Mouse (Mus musculus) urinary bladder, postnatal 25 days (tissue): Measurements from ENCODE around the gene Spats2l.

Source experiments
- DNase-seq: peaks from one replicate; pipeline ENCODE4 v3.0.0; 2022; ENCODE audit warnings: low spot score

Spats2l gene

DNA sequence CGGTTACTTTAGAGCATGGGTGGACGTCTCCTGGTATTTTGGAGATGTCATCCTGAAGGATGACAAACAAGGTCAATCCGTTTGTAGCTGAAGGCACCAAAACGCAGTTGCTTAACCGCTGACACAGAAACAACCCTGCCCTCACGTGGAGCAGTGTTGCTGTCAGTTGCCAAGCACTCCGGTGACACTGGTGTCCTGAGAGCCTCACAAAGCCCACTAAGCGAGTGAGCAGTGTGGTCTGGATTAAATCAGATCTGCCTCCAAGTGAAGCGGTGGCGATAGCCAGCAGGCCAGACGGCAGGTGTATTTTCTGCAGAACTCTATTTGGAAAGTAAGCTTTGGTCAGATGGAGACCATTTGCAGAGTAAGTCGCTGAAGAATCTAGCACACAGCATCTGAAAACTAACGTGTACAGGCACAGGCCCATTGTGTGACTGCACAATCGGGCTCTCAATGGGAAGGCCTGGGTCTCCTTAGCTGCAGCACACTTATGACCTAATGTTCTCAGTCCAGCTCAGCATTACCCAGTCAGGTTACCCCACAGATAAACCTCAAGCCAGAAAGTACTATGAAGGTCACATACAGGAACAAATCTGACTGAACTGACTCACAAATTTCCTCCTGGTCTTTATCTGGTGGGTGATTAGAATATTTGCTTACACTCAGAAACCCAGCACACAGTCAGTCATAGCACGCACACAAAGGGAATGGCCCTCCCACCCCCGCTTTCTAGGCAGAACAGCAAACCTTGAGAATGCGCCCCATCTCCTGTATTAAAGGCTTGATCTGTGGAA lies 51.2 kb downstream of the Spats2l start:
- no peak for DNase-seq

DNA sequence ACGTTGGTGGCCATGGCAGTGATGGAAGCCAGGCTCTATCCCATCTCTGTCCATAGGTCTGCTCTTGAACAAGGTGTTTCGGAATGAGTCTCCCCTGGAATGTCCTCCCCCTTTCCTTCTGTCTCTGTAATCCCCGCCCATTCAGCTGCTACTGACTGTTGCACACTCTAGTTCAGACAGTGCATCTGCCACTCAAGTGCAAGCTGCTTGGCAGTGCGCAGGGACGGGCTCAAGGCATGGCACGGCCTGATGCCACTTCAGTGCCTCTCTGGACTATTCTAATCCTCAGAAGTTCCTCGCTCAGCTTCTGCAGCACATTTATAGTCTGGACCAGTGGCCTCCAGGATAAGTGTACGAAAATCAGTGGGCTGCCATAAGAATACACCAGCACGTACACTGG lies 52.3 kb downstream of the Spats2l start:
- no peak for DNase-seq

DNA sequence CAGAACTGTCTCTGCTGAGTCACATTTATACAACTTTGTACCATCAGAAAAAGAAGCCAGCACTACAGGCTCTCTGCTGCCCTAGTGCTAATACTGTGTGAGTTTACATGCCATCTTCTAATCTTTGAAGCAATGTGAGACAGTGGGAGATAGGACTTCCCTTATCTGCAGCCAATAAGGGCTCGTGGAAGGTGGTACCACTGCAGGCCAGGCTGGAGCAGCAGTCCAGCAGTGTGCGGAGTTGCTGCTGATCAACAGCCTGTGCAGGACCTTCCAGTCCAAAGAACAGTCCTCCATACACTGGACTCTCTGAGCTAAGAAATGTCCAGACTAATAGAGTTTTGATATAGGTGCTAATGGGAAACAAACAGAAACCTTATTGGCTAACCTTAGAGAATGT lies 59.2 kb downstream of the Spats2l start:
- DNase-seq = no peak

DNA sequence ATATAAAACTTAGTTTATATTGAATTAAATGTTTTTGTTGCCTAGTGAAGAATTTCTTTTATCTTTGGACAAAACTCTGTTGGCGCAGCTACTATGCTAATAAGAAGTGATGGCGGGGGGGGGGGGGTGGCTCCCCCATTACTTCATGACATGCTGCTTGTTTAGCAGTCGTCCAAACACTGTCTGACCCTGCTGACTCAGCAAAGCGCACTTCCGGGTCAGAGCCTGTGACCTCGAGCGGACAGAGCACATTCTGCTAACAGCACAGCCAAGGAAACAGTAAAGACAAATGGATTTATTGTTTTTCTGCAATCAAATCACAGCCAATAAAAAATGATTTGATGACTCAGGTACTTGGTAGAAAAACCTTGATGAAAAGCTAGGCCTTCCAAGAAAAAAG lies 61.2 kb downstream of the Spats2l start:
- DNase-seq = no peak

DNA sequence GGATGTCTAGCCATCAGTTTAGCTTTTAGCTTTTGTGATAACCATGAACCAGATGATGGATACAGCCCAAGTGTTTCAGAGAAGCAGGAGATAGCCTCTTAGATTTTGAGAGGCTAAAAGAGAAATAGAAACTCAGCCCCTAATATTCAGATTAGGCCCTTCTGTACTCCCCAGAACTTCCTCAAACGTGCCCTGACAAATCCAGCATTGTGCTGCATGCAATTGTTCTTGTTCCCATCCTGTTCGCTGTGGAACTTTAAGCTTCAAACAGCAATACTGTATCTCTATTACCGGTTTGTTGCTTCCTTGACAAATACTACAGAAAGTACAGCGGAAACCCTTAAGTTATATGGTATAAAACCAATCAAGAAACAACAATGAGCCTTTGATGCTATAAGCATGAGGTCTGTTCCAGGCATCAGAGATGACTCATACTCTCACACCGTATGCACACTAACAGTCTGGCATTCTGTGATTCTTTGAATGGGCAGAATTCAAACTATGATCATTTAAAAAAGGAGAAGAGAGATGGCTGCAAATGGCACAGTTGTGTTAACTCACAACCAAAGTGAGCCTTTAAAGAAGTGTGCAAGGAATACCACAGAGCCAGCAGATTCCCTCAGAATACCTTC lies 62.8 kb downstream of the Spats2l start:
- no peak for DNase-seq

DNA sequence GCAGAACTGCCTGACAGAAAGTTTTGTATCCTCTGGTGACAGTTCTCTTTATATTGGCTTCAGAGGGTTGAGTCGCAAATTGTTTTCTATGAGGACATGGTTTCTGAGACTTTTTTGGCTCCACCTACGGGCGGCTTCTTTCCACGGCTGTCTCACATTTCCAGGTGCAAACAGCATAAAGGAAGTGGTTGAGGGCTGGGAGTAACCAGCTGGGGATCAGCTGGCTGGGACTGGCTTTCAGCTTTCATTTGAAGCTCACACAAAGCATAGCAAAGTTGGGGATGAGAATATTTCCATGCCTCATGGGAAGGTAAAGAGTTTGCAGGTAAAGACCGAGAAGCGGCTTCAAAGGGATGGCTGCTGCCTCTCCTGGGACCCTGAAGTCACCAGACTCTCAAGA lies 65.9 kb downstream of the Spats2l start:
- no peak for DNase-seq

DNA sequence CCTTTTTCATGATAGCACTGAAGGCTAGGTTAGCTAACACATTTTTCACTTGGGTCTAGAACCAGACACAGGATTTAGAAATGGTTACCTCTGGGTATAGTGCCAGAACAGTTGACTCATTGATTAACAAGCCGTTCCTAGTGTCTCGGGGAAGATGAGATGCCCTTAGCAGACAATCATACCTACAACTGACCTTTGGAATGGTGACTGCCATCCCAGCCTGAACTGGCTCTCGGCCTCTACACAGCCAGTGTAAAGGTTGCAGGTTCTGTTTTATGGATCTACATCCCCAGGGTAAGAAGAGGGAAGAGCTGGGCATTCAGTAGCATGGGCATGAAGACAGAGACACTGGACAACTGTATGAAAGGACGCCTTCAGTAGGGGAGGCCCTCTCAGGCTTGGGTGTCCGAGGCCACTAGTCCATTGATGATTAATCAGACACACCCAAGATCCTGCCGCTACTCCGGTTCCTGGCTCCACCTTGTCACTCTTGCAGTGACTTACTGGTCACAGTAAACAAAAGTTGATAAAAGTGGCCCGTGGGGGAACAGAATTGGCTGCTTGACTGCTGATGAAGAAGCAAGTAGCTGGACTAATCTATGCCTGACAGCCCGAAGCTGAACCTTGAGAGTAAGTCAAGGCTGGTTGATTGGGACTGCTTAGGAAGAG lies 71.2 kb downstream of the Spats2l start:
- no peak for DNase-seq

DNA sequence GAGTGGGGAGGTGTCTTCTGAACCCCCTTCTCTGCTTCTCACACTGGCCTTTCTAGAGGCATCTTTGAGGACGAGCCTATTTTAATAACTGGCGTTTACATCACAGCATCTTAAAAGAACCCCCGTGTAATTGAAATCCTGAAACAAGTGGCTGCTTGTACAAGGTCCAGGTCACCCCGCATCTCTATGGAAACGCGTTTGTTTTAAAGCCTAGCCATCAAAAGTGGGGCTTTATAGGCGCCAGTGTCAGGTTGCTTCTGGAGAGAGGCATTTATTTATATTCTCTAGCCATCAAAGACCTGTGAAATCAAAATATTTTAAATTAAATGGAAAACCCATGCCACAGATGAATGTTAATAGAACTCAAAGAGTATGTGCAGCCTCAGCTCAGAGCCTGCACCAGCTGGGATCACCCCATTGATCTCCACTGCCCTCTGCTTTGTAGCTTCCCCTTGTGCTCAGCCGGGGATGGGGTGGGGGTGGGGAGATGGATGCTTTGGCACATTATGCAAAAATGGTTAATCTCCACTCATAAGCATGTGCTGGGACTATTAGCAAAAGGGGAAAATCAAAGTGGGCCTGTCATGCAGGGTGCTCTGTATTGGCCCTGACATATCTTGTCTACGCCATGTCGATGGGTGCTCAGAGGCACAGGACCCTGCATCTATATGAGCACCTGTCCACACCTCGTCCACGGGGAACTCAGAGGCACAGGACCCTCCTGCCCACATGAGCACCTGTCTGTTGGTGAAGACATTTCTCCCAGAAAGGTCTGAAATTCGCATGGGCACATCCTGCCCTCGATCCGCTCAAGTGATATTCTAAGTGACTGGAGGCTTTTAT lies 73.1 kb downstream of the Spats2l start:
- DNase-seq = no peak

DNA sequence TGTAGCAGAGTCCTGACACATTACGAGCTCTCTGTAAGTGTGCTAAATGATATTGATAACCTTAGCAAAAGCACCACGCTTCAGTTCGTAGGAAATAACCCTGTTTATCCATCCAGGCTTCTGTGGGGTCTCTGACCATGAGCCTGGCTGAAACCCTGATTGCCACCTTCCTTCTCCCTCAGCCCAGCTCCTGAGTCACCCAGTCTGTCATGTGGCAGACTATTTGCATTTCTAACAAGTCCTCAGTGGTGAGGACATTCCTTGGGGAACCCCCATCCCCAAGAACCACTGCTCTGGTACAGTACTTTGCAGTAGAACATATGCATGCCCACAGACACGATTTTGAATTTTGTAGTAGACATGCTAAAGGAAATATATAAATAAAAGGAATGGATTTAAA lies 75.1 kb downstream of the Spats2l start:
- no peak for DNase-seq

DNA sequence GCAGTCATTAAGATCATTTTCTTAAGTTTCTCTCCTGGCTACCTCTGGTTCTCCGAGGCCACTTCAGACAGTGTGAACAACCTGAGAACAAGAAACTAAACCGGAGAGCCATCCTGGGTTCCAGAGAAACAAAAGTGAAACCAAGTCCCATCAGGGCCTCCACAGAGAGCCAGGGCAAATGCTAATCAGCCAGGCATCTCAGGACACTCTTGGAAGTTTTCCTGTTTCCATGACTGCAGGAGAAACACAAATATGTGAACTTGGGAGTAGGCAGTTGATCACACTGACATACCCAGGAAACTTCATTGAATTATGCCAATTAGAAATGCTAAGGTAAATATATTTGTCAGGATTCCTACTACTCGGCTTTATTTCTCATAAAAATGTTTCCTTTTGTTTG lies 76.0 kb downstream of the Spats2l start:
- DNase-seq = no peak

DNA sequence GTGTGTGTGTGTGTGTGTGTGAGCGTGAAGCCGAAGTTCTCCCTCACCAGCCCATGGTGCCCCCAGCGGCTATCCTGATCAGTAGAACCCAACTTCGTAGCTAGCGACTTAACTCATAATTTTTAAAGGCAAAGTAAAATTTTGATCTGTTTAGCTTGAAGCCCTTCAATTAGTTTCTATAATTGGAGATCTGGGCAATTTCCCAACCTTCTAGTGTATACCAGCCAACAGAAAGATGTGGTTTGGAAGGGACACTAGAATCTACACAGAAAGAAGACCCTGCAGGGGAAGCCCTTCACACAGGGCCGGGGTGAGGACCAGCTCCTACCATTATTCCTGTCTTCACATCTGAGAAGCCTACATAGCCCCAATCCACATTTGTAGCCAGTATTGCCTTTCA lies 77.9 kb downstream of the Spats2l start:
- DNase-seq = no peak

DNA sequence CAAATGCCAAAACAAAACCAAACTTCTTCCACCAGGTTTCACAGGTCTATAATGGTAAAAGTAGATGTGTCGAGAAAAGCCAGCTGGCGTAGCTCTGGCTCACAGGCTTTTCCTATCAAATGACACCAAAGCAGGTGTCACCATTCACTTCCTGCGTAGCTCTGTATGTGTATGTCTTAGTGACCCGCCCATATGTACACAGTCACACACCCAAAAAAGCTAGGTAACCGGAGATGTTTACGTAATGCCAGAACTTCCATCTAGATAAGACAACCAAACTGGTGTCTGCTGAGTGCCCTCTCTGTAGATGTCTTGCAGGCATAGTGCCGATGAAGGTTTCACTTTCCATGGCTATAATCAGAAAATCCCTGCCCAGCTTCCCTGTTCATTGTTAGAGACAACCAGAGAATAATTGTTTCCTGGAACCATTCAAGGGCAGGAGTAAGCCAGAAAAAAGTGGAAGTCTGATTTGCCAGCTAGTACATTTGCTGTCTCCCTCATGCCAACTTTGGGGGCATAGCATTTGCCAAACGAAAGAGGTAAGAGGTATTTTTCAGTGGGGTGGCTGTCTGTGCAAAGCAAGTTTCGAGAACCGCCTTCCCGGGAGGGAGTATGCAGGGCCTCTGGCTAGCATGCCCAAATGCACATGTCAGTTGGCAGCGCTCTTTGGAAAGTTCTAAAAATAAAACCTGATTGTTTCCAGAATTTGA lies 78.8 kb downstream of the Spats2l start:
- DNase-seq = no peak

DNA sequence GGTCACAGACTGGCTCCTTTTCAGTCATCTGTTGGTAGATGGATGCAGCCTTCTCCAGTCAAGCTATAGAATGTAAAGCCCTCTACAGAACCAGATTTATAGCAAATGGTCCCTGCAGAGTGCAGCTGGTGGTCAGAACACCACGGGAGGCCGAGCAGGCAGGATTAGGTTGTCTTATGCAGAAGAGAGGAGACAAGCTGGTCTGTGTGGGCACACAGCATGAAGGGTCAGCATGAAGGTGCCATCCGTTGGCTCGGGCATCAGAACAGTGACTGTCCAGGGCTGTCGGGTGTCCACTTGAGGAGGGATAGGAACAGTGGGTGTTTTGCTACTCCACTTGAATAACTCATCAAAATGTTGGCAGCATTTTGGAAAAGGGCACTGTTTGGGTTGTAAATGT lies 83.8 kb downstream of the Spats2l start:
- DNase-seq = no peak

DNA sequence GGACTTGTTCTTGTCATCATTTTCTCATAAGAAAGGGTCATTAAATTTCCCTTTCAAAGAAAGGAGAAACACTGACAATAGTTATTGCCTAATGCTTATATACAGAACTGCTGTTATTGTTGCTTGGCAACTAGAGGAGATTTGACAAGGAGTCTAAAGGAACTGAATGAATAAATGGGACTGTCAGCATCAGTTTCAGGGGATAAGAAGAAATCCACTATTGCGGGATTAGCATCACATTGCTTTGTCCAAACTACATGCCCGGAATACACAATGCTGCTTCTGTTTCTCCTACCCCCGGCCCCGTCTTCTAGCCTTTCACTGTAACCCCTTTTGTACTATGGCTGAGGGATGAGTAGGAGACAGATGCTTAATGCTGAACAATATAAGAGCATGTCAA lies 88.1 kb downstream of the Spats2l start:
- DNase-seq = no peak

DNA sequence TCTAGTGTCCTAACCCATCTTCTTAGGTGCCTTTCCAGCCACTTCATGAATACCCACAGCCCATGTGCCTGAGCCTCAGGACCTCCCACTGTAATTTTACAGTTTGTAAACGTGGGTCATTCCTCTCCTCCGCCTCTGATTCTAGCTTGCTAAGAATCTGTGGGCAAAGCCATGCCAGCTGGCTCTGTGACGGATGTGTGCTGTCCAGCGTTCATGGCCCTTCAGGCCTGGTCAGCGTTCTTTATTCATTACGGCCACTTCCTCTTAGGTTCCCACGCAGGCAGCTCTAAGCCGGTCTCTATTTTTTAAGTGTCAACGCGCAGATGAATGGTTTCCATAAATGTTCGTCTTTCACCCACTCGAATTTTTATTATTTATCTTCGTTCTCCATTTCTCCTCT lies 94.7 kb downstream of the Spats2l start:
- DNase-seq = no peak

DNA sequence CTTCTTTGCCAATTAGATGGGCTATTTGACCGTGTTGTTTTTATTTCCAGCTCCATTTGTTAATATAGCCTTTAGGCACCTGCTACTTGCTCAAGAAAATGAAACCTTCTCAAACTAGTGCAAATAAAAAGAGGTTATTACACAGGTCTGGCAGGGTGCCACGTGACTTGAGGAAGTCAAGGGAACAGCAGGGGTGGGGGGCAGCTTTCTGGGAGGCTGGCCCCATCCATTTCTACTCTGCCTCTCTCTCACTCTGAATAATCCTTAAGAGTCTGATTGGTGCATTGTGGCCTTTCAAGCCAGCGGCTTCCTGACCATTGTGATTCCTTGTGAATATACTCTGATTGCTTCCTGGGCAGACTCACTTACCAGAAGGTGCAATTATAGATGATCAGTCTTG lies 98.0 kb downstream of the Spats2l start:
- no peak for DNase-seq

DNA sequence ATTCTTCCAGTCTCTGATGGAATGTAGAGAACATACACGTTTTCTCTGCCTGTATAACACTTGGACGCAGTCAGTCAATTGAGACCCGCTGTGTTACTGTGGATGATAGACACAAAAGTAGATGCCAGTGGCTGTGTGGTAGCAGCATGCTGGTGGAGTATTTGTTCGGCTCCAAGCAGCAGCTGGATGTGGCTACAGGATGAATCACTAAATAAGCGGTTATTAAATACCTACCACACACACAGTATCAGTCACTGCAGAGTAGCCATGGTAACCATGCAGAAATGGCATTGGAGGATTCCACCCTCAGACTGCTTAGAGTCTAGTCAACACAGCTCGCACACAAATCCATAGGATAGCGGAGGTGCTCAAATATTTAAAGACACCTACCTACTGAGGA lies 100.0 kb downstream of the Spats2l start:
- DNase-seq = no peak

DNA sequence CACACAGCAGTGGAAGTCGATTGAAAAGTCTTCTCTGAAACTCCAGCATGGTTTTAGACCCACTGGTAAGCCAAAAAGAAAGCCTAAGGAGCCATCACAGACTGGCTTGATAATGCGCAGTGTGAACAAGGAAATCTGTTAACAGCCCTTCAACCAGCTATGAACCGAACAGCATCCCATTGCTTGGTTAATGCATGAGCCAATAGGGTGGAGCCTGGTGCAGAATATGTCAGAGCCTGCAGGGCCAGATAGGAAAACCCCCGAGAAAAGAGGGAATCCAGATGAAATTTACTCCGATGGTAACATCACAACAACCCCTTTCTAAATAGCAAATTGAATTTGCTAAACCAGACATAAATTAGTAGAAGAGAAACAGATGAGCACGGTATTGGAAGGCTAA lies 101.1 kb downstream of the Spats2l start:
- DNase-seq = no peak

DNA sequence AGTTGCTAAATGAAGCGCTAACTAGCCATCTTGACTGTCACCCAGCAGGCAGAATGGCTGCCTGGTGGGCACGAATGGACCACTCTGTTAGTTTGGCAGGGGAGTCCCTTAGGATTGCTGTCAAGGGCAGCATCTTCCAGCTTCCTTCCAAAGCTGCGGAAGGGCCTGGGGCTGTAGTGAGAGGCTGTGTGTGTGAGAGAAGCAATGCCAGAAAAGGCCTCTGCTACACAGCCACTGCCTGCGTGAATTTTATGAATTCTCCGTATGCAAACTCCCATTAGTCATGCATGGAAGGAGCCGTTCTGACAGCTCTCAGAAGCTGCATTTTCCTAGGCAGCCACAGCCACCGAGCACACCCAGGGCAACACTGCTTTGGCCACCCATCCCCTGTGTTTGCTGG lies 101.5 kb downstream of the Spats2l start:
- DNase-seq = no peak

DNA sequence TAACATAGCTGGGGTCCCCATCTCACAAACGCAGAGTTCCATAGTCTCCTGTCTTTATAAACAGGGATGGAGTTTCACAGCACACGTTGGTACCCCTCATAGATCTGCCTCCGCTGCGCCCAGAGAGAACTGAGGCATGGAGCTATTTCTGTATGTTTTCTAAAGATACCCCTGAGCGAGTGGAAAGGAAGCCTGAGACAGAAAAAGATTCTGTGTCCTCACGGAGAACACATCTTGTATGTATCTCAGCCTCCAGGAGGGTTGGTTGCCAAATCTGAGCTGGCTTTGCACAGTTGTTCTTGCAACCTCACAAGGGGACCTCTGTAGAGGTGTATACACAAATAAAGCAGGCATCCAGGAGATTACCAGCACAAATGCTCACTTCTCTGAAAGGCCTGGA lies 105.0 kb downstream of the Spats2l start:
- DNase-seq = no peak

DNA sequence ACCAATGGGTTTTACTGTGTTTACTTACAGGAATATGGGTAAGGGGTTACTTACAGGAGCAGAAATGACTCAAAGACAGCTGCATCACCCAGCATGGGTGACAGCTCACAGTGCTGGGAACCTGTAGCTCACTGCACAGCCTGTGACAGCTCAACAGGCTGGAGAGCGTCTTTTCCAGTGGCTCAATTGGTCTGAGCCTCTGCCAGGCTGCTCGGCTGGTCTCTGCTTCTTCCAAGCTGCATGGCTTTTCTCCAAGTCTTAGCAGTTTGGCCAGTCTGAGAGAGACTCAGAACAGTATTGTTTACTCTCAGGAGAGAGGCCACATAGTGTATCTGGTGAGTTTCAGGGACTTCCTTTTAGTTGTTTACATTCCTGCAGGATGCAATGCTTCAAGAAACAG lies 110.9 kb downstream of the Spats2l start:
- no peak for DNase-seq

DNA sequence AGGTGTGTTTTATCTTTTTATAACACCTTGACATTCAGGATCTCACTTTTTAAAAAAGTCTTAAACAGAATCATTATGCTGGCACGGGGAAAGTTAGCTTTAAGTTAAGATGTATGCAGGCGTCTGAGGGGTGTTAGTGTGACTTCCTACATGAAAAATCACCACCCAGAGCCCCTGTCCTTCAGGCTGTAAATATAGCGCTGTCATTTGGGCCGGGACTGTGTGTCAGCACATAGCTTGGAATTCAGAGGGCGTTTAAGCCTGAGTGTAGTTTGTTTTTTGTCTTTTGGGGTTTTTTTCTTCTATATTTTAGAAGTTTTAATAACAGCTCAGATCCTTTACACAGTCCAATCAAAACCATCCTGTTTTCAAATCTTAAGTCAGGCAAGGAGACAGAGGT lies 115.8 kb downstream of the Spats2l start:
- DNase-seq = no peak
